Comparison of ENCODE assay signal across 8 mouse cellular contexts in genomic region chr6:71823961-71824360, GRCm38 (mm10). TPM values are rescaled to one million over a fixed set of nuclear protein-coding genes. Genes with fewer than 3 reads are reported as not detected.
A peak's percentile ranks its signal among the peaks of the same experiment; 100 is the strongest.
DNase-seq lines count a peak whose midpoint lies in the region; ATAC-seq and TF ChIP-seq lines count a peak whose summit lies in the region.

No protein-coding gene starts in this region.

- no peaks in the 10 kb centered on the region for H3K27me3 ChIP-seq in heart, embryonic 11.5 days (ENCODE audit: control insufficient read depth, insufficient read depth, low read length)
- no peaks in the 10 kb centered on the region; the same call in 1 of the 2 replicates for H3K27me3 ChIP-seq in G1E (ENCODE audit: insufficient read depth, low read length)
- no peaks in the 10 kb centered on the region for H3K27me3 ChIP-seq in heart, embryonic 16.5 days (ENCODE audit: control insufficient read depth, insufficient read depth, low read length)

- no peak for DNase-seq in heart, postnatal 10 days
- no peak for DNase-seq in G1E (ENCODE audit: low spot score)
- DNase-seq in ovary, postnatal 36 days (ENCODE audit: low spot score): no peak
- DNase-seq in frontal cortex, postnatal 10 days (ENCODE audit: low spot score in 2 of 2): no peak
- no peak for DNase-seq in kidney, postnatal 36 days

- WGBS in heart, embryonic 11.5 days (ENCODE audit: insufficient replicate concordance): 28% methylated on average over 3 of the region's 3 CpGs
- 25% methylated on average over 3 of the region's 3 CpGs for WGBS in heart, embryonic 16.5 days
- 12% methylated on average over 3 of the region's 3 CpGs for WGBS in macrophage (ENCODE audit: missing documents)

- no peak for ATAC-seq in heart, embryonic 11.5 days (replicated peaks; ENCODE audit: insufficient number of reproducible peaks, low FRiP score, low TSS enrichment)
- ATAC-seq in G1E (ENCODE audit: extremely low read depth, insufficient number of reproducible peaks, low FRiP score, poor library complexity, severe bottlenecking): no peak
- ATAC-seq in heart, embryonic 16.5 days (replicated peaks; ENCODE audit: extremely low read depth, insufficient read depth, low FRiP score): no peak

- H3K4me3 ChIP-seq in heart, embryonic 11.5 days (ENCODE audit: low read depth, low read length): peak overlapping the region; percentile 53
- peak overlapping the region; percentile 78 for H3K4me3 ChIP-seq in G1E (ENCODE audit: low read depth, low read length)
- peak overlapping the region; percentile 77 for H3K4me3 ChIP-seq in heart, embryonic 16.5 days (ENCODE audit: low read length)
- H3K4me3 ChIP-seq in macrophage (ENCODE audit: inconsistent target): peak overlapping the region; percentile 97

- H3K36me3 ChIP-seq in heart, embryonic 11.5 days (ENCODE audit: control insufficient read depth, insufficient read depth, low read length): no peaks in the 10 kb centered on the region
- H3K36me3 ChIP-seq in G1E (replicated peaks) (peaks cover 21% of the 10 kb centered on the region), macrophage (ENCODE audit: inconsistent target) (no peaks in the 10 kb centered on the region)
- H3K36me3 ChIP-seq in heart, embryonic 16.5 days (ENCODE audit: control insufficient read depth, insufficient read depth): no peaks in the 10 kb centered on the region

- H3K79me2 ChIP-seq in macrophage (ENCODE audit: inconsistent target): peaks cover 40% of the 10 kb centered on the region

- H3K27ac ChIP-seq in heart, embryonic 11.5 days (ENCODE audit: low read depth, low read length): no peak overlapping the region
- no peak overlapping the region; the same call in 1 of the 2 replicates for H3K27ac ChIP-seq in heart, embryonic 16.5 days (ENCODE audit: low read length)
- H3K27ac ChIP-seq in macrophage: peak overlapping the region; percentile 22; the same call in 1 of the 2 replicates

- peak overlapping the region; percentile 59 for H3K9ac ChIP-seq in heart, embryonic 11.5 days (ENCODE audit: low read depth, low read length)
- H3K9ac ChIP-seq in heart, embryonic 16.5 days (ENCODE audit: low read length): peak overlapping the region; percentile 81

- peak overlapping the region; percentile 64 for H3K4me2 ChIP-seq in heart, embryonic 11.5 days
- peak overlapping the region; percentile 75 for H3K4me2 ChIP-seq in heart, embryonic 16.5 days (ENCODE audit: low read depth, low read length)

- no peak for TF ChIP-seq CTCF in G1E (IDR thresholded peaks at IDR 0.05; ENCODE audit: low read depth, low read length)

- no peaks in the 10 kb centered on the region for H3K4me1 ChIP-seq in heart, embryonic 11.5 days (ENCODE audit: control insufficient read depth, insufficient read depth, low read length)
- H3K4me1 ChIP-seq in G1E (ENCODE audit: insufficient read depth, low read depth, low read length): peaks cover 17% of the 10 kb centered on the region
- peaks cover 11% of the 10 kb centered on the region for H3K4me1 ChIP-seq in heart, embryonic 16.5 days (ENCODE audit: control insufficient read depth, insufficient read depth, low read length)

- H3K9me3 ChIP-seq in heart, embryonic 11.5 days (replicated peaks; ENCODE audit: control insufficient read depth, low read length): no peaks in the 10 kb centered on the region
- no peaks in the 10 kb centered on the region for H3K9me3 ChIP-seq in G1E (replicated peaks)
- H3K9me3 ChIP-seq in heart, embryonic 16.5 days (replicated peaks; ENCODE audit: control insufficient read depth, low read length): no peaks in the 10 kb centered on the region

- intact Hi-C loops in heart, postnatal 10 days (cut with DNase I): no loop called here

RNA-seq across cellular contexts. Expression of gene Mrpl35, which starts 2.8 kb away (rescaled TPM):
- 60.9 and 65.3 TPM in 2 replicates for polyA plus RNA-seq in heart, embryonic 11.5 days (2014; fragmentation: Nextera tagmentation; extraction: Ambion mirVana)
- 10 to 100 TPM; 49.1 to 50.0 TPM for total RNA-seq in heart, postnatal 10 days (2021)
- total RNA-seq in G1E (2014; fragmentation: Nextera tagmentation) (34.2 and 40.3 TPM in 2 replicates), G1E (2017) (32.9 and 50.2 TPM in 2 replicates)
- polyA plus RNA-seq in G1E (2012) (0.77 and 1.0 TPM in 2 replicates), macrophage (2018) (11.0 to 21.7 TPM (median 19.0 TPM) in 3 replicates)
- 61.3 and 61.7 TPM in 2 replicates for polyA plus RNA-seq in heart, embryonic 16.5 days (2015; fragmentation: Nextera tagmentation; extraction: Ambion mirVana)
- 1 to 10 TPM in 21 of 26 experiments, under 1 TPM in 4, not detected in 1; 0.61 to 5.6 (median 3.2) TPM for total RNA-seq in macrophage (2018; cell fraction: chromatin; rRNA removed)
- total RNA-seq in macrophage (2018; cell fraction: cytosol; rRNA removed): 10 to 100 TPM; 10.2 to 19.8 (median 15.1) TPM
- total RNA-seq in macrophage (2018; cell fraction: nucleus; rRNA removed): 1 to 10 TPM in 23 of 26 experiments, under 1 TPM in 3; 0.75 to 7.9 (median 4.1) TPM

RNA-seq across cellular contexts. Expression of gene Immt, which starts 7.2 kb away (rescaled TPM):
- 284 and 294 TPM in 2 replicates for polyA plus RNA-seq in heart, embryonic 11.5 days (2014; fragmentation: Nextera tagmentation; extraction: Ambion mirVana)
- 100 to 1,000 TPM; 542 to 553 TPM for total RNA-seq in heart, postnatal 10 days (2021)
- total RNA-seq in G1E (2014; fragmentation: Nextera tagmentation) (139 and 169 TPM in 2 replicates), G1E (2017) (147 and 163 TPM in 2 replicates)
- polyA plus RNA-seq in G1E (2012) (25.6 and 38.1 TPM in 2 replicates), macrophage (2018) (63.7 to 112 TPM (median 107 TPM) in 3 replicates)
- 368 and 402 TPM in 2 replicates for polyA plus RNA-seq in heart, embryonic 16.5 days (2015; fragmentation: Nextera tagmentation; extraction: Ambion mirVana)
- 100 to 1,000 TPM in 22 of 26 experiments, 10 to 100 TPM in 4; 63.6 to 196 (median 147) TPM for total RNA-seq in macrophage (2018; cell fraction: chromatin; rRNA removed)
- total RNA-seq in macrophage (2018; cell fraction: cytosol; rRNA removed): 10 to 100 TPM; 60.9 to 98.5 (median 76.0) TPM
- 100 to 1,000 TPM in 11 of 26 experiments, 10 to 100 TPM in 15; 42.3 to 146 (median 90.1) TPM for total RNA-seq in macrophage (2018; cell fraction: nucleus; rRNA removed)
